Mouse (Mus musculus): ENCODE data around the gene Zbtb45. TPM values are rescaled to one million over a fixed set of nuclear protein-coding genes. Genes with fewer than 3 reads are reported as not detected.

Zbtb45 gene
- polyA plus RNA-seq, 1 experiment from 2014 or later, result 31.9 TPM

- H3K36me3 ChIP-seq (ENCODE audit: control insufficient read depth, insufficient read depth, low read length), result peaks cover 3% of the 10 kb centered on the region; the same call in 1 of the 2 replicates
- peak overlapping the region; percentile 81 for H3K4me2 ChIP-seq (ENCODE audit: low read depth, low read length, severe bottlenecking)
- H3K4me3 ChIP-seq (ENCODE audit: low read depth, low read length), result peak overlapping the region; percentile 85
- WGBS, result under 1% methylated on average over 32 of the region's 33 CpGs
- peak overlapping the region; percentile 99 for H3K27ac ChIP-seq (ENCODE audit: low read depth, low read length)
- DNase-seq (ENCODE audit: low spot score), result no peak
- peak; percentile 2; the same call in 1 of the 2 replicates for ATAC-seq (replicated peaks; ENCODE audit: low FRiP score)
- H3K9ac ChIP-seq (ENCODE audit: low read length), result peak overlapping the region; percentile 93
- peaks cover 3% of the 10 kb centered on the region; the same call in 1 of the 2 replicates for H3K27me3 ChIP-seq (ENCODE audit: control insufficient read depth, insufficient read depth, low read length)
- peaks cover 18% of the 10 kb centered on the region; the same call in 1 of the 2 replicates for H3K4me1 ChIP-seq (replicated peaks; ENCODE audit: control insufficient read depth, insufficient read depth, low read length)
- no peaks in the 10 kb centered on the region for H3K9me3 ChIP-seq (ENCODE audit: control insufficient read depth, low read length)
These were observed 27.5 kb upstream of the Zbtb45 start for GRCm38 (mm10) chr7:13037366-13037765.

- H3K4me3 ChIP-seq (ENCODE audit: low read depth, low read length), result peak overlapping the region; percentile 85
- no peak overlapping the region for H3K27ac ChIP-seq (ENCODE audit: low read depth, low read length)
- H3K36me3 ChIP-seq (ENCODE audit: control insufficient read depth, insufficient read depth, low read length), result peaks cover 7% of the 10 kb centered on the region; the same call in 1 of the 2 replicates
- H3K9me3 ChIP-seq (ENCODE audit: control insufficient read depth, low read length), result no peaks in the 10 kb centered on the region
- 47% methylated on average over 4 of the region's 4 CpGs for WGBS
- H3K4me2 ChIP-seq (ENCODE audit: low read depth, low read length, severe bottlenecking), result peak overlapping the region; percentile 81
- 0 out of 2 replicates have a peak, but pooled peaks cover 2% of the 10 kb centered on the region for H3K27me3 ChIP-seq (ENCODE audit: control insufficient read depth, insufficient read depth, low read length)
- ATAC-seq (replicated peaks; ENCODE audit: low FRiP score), result no peak
- no peak for DNase-seq (ENCODE audit: low spot score)
- H3K9ac ChIP-seq (ENCODE audit: low read length), result peak overlapping the region; percentile 93
- peaks cover 18% of the 10 kb centered on the region; the same call in 1 of the 2 replicates for H3K4me1 ChIP-seq (replicated peaks; ENCODE audit: control insufficient read depth, insufficient read depth, low read length)
These were observed 27.0 kb upstream of the Zbtb45 start for GRCm38 (mm10) chr7:13036806-13037205.

GRCm38 (mm10) chr7:13035211-13035855 is 25.5 kb upstream of the Zbtb45 start:
- peaks cover 18% of the 10 kb centered on the region; the same call in 1 of the 2 replicates for H3K4me1 ChIP-seq (replicated peaks; ENCODE audit: control insufficient read depth, insufficient read depth, low read length)
- DNase-seq (ENCODE audit: low spot score) (no peak), ATAC-seq (replicated peaks; ENCODE audit: low FRiP score) (0 out of 2 replicates have a peak, but pooled peaks have one; percentile 0)
- H3K27me3 ChIP-seq (ENCODE audit: control insufficient read depth, insufficient read depth, low read length), result no peaks in the 10 kb centered on the region
- no peaks in the 10 kb centered on the region for H3K9me3 ChIP-seq (ENCODE audit: control insufficient read depth, low read length)
- peaks cover 19% of the 10 kb centered on the region for H3K36me3 ChIP-seq (ENCODE audit: control insufficient read depth, insufficient read depth, low read length)
- WGBS, result 87% methylated on average over 17 of the region's 17 CpGs
- H3K4me3 ChIP-seq (ENCODE audit: low read depth, low read length), result peak overlapping the region; percentile 49
- H3K4me2 ChIP-seq (ENCODE audit: low read depth, low read length, severe bottlenecking), result peak overlapping the region; percentile 85; the same call in 1 of the 2 replicates
- H3K27ac ChIP-seq (ENCODE audit: low read depth, low read length), result peak overlapping the region; percentile 85
- H3K9ac ChIP-seq (ENCODE audit: low read length), result peak overlapping the region; percentile 74; the same call in 1 of the 2 replicates

GRCm38 (mm10) chr7:13034148-13034977 is 24.5 kb upstream of the Zbtb45 start, which contains the start of gene Chmp2a:
Chmp2a (minus strand) TSS chr7:13034807.
- peak within 1 kb of the TSS; percentile 74 for H3K9ac ChIP-seq (ENCODE audit: low read length)
- peak; percentile 99 for DNase-seq (ENCODE audit: low spot score)
- WGBS, result under 1% methylated on average over 45 of the region's 45 CpGs
- no peaks in the 10 kb centered on the region for H3K9me3 ChIP-seq (ENCODE audit: control insufficient read depth, low read length)
- peaks cover 18% of the 10 kb centered on the region; the same call in 1 of the 2 replicates for H3K4me1 ChIP-seq (replicated peaks; ENCODE audit: control insufficient read depth, insufficient read depth, low read length)
- H3K36me3 ChIP-seq (ENCODE audit: control insufficient read depth, insufficient read depth, low read length), result peaks cover 29% of the 10 kb centered on the region
- peak within 1 kb of the TSS; percentile 85 for H3K4me2 ChIP-seq (ENCODE audit: low read depth, low read length, severe bottlenecking)
- H3K4me3 ChIP-seq (ENCODE audit: low read depth, low read length), result peak within 1 kb of the TSS; percentile 49
- H3K27ac ChIP-seq (ENCODE audit: low read depth, low read length), result peak within 1 kb of the TSS; percentile 85
- ATAC-seq (replicated peaks; ENCODE audit: low FRiP score), result peak; percentile 84
- H3K27me3 ChIP-seq (ENCODE audit: control insufficient read depth, insufficient read depth, low read length), result no peaks in the 10 kb centered on the region

- no peaks in the 10 kb centered on the region for H3K9me3 ChIP-seq (ENCODE audit: control insufficient read depth, low read length)
- no peaks in the 10 kb centered on the region for H3K27me3 ChIP-seq (ENCODE audit: control insufficient read depth, insufficient read depth, low read length)
- H3K4me3 ChIP-seq (ENCODE audit: low read depth, low read length), result peak overlapping the region; percentile 49
- peaks cover 37% of the 10 kb centered on the region for H3K36me3 ChIP-seq (ENCODE audit: control insufficient read depth, insufficient read depth, low read length)
- peak overlapping the region; percentile 85 for H3K4me2 ChIP-seq (ENCODE audit: low read depth, low read length, severe bottlenecking)
- H3K9ac ChIP-seq (ENCODE audit: low read length), result peak overlapping the region; percentile 74
- H3K4me1 ChIP-seq (replicated peaks; ENCODE audit: control insufficient read depth, insufficient read depth, low read length), result peaks cover 14% of the 10 kb centered on the region; the same call in 1 of the 2 replicates
- ATAC-seq (replicated peaks; ENCODE audit: low FRiP score), result no peak
- 50% methylated on average over 13 of the region's 13 CpGs for WGBS
- DNase-seq (ENCODE audit: low spot score), result no peak
- peak overlapping the region; percentile 85; the same call in 1 of the 2 replicates for H3K27ac ChIP-seq (ENCODE audit: low read depth, low read length)
These were observed 23.8 kb upstream of the Zbtb45 start for GRCm38 (mm10) chr7:13033451-13034147.

GRCm38 (mm10) chr7:13032541-13032940 is 22.7 kb upstream of the Zbtb45 start:
- Histone ChIP-seq H3K36me3 (ENCODE audit: control insufficient read depth, insufficient read depth, low read length) (peaks cover 46% of the 10 kb centered on the region), H3K4me1 (replicated peaks; ENCODE audit: control insufficient read depth, insufficient read depth, low read length) (peaks cover 14% of the 10 kb centered on the region; the same call in 1 of the 2 replicates), H3K27ac (ENCODE audit: low read depth, low read length) (no peak overlapping the region), H3K4me2 (ENCODE audit: low read depth, low read length, severe bottlenecking) (no peak overlapping the region), H3K4me3 (ENCODE audit: low read depth, low read length) (no peak overlapping the region), H3K9ac (ENCODE audit: low read length) (no peak overlapping the region), H3K9me3 (ENCODE audit: control insufficient read depth, low read length) (no peaks in the 10 kb centered on the region), H3K27me3 (ENCODE audit: control insufficient read depth, insufficient read depth, low read length) (no peaks in the 10 kb centered on the region)
- ATAC-seq (replicated peaks; ENCODE audit: low FRiP score) (no peak), DNase-seq (ENCODE audit: low spot score) (no peak)
- WGBS, result 94% methylated on average over 7 of the region's 7 CpGs

- ATAC-seq (replicated peaks; ENCODE audit: low FRiP score) (no peak), DNase-seq (ENCODE audit: low spot score) (no peak)
- H3K4me3 ChIP-seq (ENCODE audit: low read depth, low read length), result no peak overlapping the region
- H3K27me3 ChIP-seq (ENCODE audit: control insufficient read depth, insufficient read depth, low read length), result no peaks in the 10 kb centered on the region
- no peaks in the 10 kb centered on the region for H3K9me3 ChIP-seq (ENCODE audit: control insufficient read depth, low read length)
- peaks cover 51% of the 10 kb centered on the region for H3K36me3 ChIP-seq (ENCODE audit: control insufficient read depth, insufficient read depth, low read length)
- H3K27ac ChIP-seq (ENCODE audit: low read depth, low read length), result no peak overlapping the region
- no peak overlapping the region for H3K9ac ChIP-seq (ENCODE audit: low read length)
- no peak overlapping the region for H3K4me2 ChIP-seq (ENCODE audit: low read depth, low read length, severe bottlenecking)
- H3K4me1 ChIP-seq (replicated peaks; ENCODE audit: control insufficient read depth, insufficient read depth, low read length), result peaks cover 16% of the 10 kb centered on the region; the same call in 1 of the 2 replicates
- 87% methylated on average over 2 of the region's 2 CpGs for WGBS
These were observed 22.1 kb upstream of the Zbtb45 start for GRCm38 (mm10) chr7:13031983-13032382.

GRCm38 (mm10) chr7:13031069-13031468 is 21.2 kb upstream of the Zbtb45 start:
- Histone ChIP-seq H3K27ac (ENCODE audit: low read depth, low read length) (no peak overlapping the region), H3K4me3 (ENCODE audit: low read depth, low read length) (no peak overlapping the region), H3K9ac (ENCODE audit: low read length) (no peak overlapping the region), H3K4me2 (ENCODE audit: low read depth, low read length, severe bottlenecking) (no peak overlapping the region), H3K27me3 (ENCODE audit: control insufficient read depth, insufficient read depth, low read length) (no peaks in the 10 kb centered on the region), H3K9me3 (ENCODE audit: control insufficient read depth, low read length) (no peaks in the 10 kb centered on the region), H3K36me3 (ENCODE audit: control insufficient read depth, insufficient read depth, low read length) (peaks cover 59% of the 10 kb centered on the region), H3K4me1 (replicated peaks; ENCODE audit: control insufficient read depth, insufficient read depth, low read length) (peaks cover 19% of the 10 kb centered on the region; the same call in 1 of the 2 replicates)
- ATAC-seq (replicated peaks; ENCODE audit: low FRiP score) (no peak), DNase-seq (ENCODE audit: low spot score) (no peak)
- 73% methylated on average over 5 of the region's 5 CpGs for WGBS
